Mouse (Mus musculus): ENCODE results near the gene Cnpy2. TPM values are rescaled to one million over a fixed set of nuclear protein-coding genes. Genes with fewer than 3 reads are reported as not detected.
"Not testable (repeated sequence)": the region's sequence is repeated elsewhere in the genome, so short reads cannot be mapped to it uniquely, and the experiment has no call there.

The Cnpy2 gene
- polyA plus RNA-seq, 1 experiment from 2014 or later, result 390 TPM

DNA sequence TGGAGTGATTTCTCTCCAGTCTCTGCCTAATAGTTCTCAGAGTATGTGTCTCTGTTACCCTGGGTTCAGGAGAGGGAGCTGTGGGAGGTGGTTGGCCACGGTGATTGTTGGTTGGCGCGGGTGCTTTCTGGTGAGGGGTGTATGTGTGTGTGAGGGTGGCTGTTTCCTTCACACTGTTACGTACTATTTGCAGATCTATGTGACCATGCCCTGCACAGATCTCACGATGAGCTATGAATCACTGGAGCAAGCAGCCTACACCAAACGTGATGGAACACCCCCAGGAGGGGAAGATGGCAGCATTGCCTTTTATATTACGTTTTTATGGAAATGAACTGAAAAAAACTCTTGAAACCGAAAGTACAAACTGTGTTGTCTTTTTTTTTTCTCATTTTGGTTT, 4.6 kb downstream of the Cnpy2 start:
- Histone ChIP-seq H3K4me1 (peaks cover 14% of the 10 kb centered on the region), H3K27ac (no peak overlapping the region), H3K9me3 (no peaks in the 10 kb centered on the region), H3K4me2 (replicated peaks) (no peak overlapping the region), H3K4me3 (no peak overlapping the region), H3K9ac (no peak overlapping the region), H3K36me3 (peaks cover 51% of the 10 kb centered on the region), H3K27me3 (no peaks in the 10 kb centered on the region)
- 95% methylated on average over 8 of the region's 8 CpGs for WGBS
- ATAC-seq (ENCODE audit: low FRiP score, low read depth), result no peak

DNA sequence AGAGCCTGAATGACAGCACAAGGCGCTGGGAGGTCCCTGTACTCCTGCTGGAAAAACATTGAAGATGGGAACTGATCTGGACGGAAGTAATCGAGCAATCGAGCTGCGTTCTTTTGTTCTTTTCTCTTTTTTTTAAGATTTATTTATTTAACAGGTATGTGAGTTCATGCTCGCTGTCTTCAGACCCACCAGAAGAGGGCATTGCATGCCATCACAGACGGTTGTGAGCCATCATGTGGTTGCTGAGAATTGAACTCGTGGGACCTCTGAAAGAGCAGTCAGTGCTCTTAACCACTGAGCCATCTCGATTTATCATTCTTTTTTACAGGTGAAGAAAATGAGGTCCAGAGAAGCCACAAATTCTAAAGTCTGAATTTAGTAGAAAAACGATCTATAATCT, 5.4 kb downstream of the Cnpy2 start:
- no peak for ATAC-seq (ENCODE audit: low FRiP score, low read depth)
- no peak overlapping the region for H3K4me3 ChIP-seq
- peaks cover 51% of the 10 kb centered on the region for H3K36me3 ChIP-seq
- no peaks in the 10 kb centered on the region for H3K27me3 ChIP-seq
- 90% methylated on average over 10 of the region's 10 CpGs for WGBS
- H3K9me3 ChIP-seq, result no peaks in the 10 kb centered on the region
- no peak overlapping the region for H3K4me2 ChIP-seq (replicated peaks)
- H3K9ac ChIP-seq, result no peak overlapping the region
- H3K27ac ChIP-seq, result no peak overlapping the region
- peaks cover 14% of the 10 kb centered on the region for H3K4me1 ChIP-seq

DNA sequence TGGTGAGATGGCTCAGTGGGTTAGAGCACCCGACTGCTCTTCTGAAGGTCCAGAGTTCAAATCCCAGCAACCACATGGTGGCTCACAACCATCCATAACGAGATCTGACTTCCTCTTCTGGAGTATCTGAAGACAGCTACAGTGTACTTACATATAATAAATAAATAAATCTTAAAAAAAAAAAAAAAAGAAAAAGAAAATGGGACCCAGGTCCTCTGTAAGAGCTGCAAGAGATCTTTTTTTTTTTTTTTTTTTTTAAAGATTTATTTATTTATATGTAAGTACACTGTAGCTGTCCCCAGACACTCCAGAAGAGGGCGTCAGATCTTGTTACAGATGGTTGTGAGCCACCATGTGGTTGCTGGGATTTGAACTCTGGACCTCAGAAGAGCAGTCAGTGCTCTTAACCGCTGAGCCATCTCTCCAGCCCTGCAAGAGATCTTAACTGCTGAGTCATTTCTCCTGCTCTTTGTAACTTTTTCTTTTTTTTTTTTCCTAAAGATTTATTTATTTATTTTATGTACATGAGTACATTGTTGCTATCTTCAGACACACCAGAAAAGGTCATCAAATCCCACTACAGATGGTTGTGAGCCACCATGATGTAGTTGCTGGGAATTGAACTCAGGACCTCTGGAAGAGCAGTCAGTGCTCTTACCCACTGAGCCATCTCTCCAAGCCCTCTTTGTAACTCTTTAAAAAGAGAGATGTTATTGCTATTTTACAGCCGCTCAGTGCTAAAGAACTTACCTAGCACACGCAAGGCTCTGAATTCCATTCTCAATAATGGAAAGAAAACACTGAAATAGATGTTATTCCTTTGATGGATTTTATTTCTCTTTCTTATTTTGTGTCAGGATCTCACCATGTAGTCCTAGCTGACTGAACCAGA, 10.3 kb downstream of the Cnpy2 start:
- not testable (repeated sequence) for H3K4me1 ChIP-seq; H3K4me2 ChIP-seq (replicated peaks); H3K27me3 ChIP-seq; H3K27ac ChIP-seq; H3K9me3 ChIP-seq; ATAC-seq (ENCODE audit: low FRiP score, low read depth); H3K9ac ChIP-seq; H3K4me3 ChIP-seq
- 82% methylated on average over 6 of the region's 6 CpGs for WGBS
- H3K36me3 ChIP-seq, result peaks cover 18% of the 10 kb centered on the region

DNA sequence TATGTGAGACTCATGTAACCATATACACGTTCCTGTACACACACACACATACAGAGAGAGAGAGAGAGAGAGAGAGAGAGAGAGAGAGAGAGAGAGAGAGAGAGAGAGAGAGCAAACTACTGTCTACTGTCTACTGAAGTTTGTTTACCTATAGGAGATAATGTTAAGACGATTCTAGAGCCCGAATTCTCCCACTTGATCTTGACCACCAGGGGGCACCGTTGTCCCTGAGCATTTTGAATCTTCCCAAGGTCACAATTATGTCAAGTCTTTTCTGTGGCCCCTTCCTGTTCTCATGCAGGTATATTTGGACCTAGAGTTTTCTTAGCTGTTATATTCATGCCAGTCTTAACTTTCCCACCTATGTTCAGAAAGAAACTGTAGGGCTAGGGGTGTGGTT, 13.3 kb downstream of the Cnpy2 start:
- Histone ChIP-seq H3K27me3 (no peaks in the 10 kb centered on the region), H3K4me3 (no peak overlapping the region), H3K9ac (no peak overlapping the region), H3K4me1 (peaks cover 16% of the 10 kb centered on the region), H3K9me3 (no peaks in the 10 kb centered on the region), H3K4me2 (replicated peaks) (no peak overlapping the region), H3K27ac (no peak overlapping the region), H3K36me3 (0 out of 2 replicates have a peak, but pooled peaks cover 6% of the 10 kb centered on the region)
- WGBS, result 0% methylated on average over 4 of the region's 4 CpGs
- no peak for ATAC-seq (ENCODE audit: low FRiP score, low read depth)

DNA sequence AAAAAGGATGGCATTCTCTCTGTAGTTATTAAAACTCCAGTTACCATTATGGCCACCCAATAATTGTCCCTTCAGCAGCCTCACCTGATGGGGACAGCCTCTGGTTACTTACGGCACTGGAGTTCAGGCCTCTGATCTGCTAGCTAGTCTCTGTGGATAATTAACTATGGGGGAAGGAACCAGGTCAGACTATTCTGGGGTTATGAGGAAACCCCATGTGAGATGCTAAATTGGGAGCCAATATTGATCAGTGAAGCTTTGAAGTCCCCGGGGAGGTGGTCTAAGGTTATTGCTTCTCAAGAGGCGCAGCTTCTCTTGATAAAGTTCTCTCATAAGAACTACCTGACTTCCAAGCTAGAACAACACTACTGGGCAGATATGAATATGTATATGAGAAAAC, 13.9 kb downstream of the Cnpy2 start:
- H3K4me1 ChIP-seq, result peaks cover 16% of the 10 kb centered on the region
- H3K9me3 ChIP-seq, result no peaks in the 10 kb centered on the region
- 0 out of 2 replicates have a peak, but pooled peaks cover 6% of the 10 kb centered on the region for H3K36me3 ChIP-seq
- no peaks in the 10 kb centered on the region for H3K27me3 ChIP-seq
- WGBS, result 91% methylated on average over 3 of the region's 3 CpGs
- no peak overlapping the region for H3K9ac ChIP-seq
- no peak for ATAC-seq (ENCODE audit: low FRiP score, low read depth)
- H3K27ac ChIP-seq, result no peak overlapping the region
- H3K4me2 ChIP-seq (replicated peaks), result no peak overlapping the region
- no peak overlapping the region for H3K4me3 ChIP-seq

DNA sequence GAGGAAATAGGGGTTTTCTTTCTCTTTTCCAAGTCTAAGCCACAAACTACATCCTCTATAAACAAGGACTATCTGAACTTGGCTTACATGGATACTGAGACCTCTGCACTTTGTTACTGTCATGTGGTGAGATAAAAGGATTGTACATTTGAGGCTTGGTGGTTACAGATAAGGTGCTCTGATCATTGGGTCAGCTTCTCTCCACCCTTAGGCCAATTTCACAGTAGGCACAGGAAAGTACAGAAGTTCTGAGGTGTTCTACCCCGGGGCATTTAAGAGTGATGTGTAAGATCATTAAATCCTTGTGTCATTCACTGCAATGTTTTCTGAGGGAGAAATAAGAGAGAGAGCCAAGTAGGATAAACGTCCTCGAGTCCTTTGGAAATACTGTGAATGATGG, 14.3 kb downstream of the Cnpy2 start:
- no peaks in the 10 kb centered on the region for H3K9me3 ChIP-seq
- H3K36me3 ChIP-seq, result 0 out of 2 replicates have a peak, but pooled peaks cover 6% of the 10 kb centered on the region
- peak overlapping the region; percentile 84 for H3K4me3 ChIP-seq
- H3K27me3 ChIP-seq, result no peaks in the 10 kb centered on the region
- peaks cover 16% of the 10 kb centered on the region for H3K4me1 ChIP-seq
- WGBS, result 86% methylated on average over 3 of the region's 3 CpGs
- peak overlapping the region; percentile 65 for H3K9ac ChIP-seq
- ATAC-seq (ENCODE audit: low FRiP score, low read depth), result no peak
- peak overlapping the region; percentile 85; the same call in 1 of the 2 replicates for H3K27ac ChIP-seq
- peak overlapping the region; percentile 67 for H3K4me2 ChIP-seq (replicated peaks)

DNA sequence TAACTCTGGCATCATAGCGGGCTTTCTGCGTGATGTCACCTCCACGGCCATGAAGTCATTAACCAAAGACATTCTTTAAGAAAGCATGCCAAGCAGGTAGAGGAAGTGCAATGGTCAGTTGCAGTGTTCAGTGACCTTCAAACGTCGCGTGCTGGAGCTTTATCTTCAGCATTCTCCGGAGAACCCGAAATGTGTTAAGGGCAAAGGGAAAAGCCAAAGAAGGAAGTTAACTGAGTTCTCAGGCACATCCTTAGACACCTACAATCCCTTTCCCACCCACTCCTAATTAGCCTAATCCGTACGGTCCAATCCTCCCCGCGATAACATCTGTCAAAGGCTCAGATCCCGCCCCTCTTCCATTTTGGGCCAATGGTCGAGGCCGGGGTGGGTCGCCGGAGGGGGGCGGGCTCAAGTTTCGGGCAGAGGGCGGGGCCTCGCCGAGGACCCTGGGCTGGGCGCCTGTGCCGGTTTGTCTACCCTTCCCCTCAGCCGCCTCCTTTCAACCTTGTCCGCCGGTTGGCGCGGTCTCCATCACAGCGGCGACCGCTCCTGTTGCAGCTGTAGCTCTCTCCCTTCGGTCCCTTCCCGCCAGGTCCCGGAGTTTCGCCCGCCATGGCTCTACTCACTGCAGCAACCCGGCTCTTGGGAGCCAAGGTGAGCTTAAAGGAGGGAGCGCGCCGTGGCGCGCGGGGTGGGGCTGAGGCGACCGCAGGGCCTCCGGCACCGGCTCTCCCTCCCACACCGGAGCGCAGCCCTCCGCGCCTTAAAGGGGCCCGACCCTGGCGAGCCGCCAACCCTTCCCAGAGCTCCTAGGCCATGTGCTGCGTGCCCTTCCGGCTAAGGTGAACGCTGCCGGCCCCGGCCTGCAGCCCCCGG, 15.3 kb downstream of the Cnpy2 start, which contains the start of gene Cs:
Gene Cs, plus strand, starts transcription at position 429 of the 876 bp plus-strand sequence.
- peak; percentile 98 for ATAC-seq (ENCODE audit: low FRiP score, low read depth)

DNA sequence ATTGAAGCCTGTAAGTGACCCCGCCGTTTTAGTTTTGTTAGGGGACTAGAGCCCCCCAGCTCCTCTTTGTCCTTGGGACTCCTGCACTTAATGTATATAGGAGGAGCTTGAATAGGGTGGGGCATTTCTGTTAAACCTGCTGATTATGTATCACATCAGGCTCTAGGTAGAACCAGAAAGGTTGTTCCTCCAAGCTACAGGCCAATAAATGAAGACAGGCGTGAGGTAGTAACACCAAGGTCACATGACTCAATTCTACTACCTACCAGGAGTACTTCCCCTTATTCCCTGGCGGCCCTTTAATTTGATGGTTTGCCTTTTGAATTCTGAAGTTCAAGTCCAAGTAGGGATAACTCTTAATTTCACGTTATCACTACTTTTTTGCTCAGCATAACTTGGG, 16.2 kb downstream of the Cnpy2 start:
- Histone ChIP-seq H3K27me3 (no peaks in the 10 kb centered on the region), H3K36me3 (0 out of 2 replicates have a peak, but pooled peaks cover 6% of the 10 kb centered on the region), H3K27ac (peak overlapping the region; percentile 85; the same call in 1 of the 2 replicates), H3K4me3 (peak overlapping the region; percentile 84), H3K9ac (peak overlapping the region; percentile 91), H3K9me3 (no peaks in the 10 kb centered on the region), H3K4me1 (peaks cover 16% of the 10 kb centered on the region), H3K4me2 (replicated peaks) (peak overlapping the region; percentile 83)
- ATAC-seq (ENCODE audit: low FRiP score, low read depth), result no peak
- 17% methylated on average over 5 of the region's 5 CpGs for WGBS

More for the DNA sequence above, 15.3 kb downstream of the Cnpy2 start, which contains the start of gene Cs:
- Histone ChIP-seq H3K4me3 (peak within 1 kb of the TSS; percentile 84), H3K9me3 (no peaks in the 10 kb centered on the region), H3K27ac (peak within 1 kb of the TSS; percentile 85), H3K4me2 (replicated peaks) (peak within 1 kb of the TSS; percentile 83), H3K4me1 (peaks cover 16% of the 10 kb centered on the region), H3K27me3 (no peaks in the 10 kb centered on the region), H3K36me3 (0 out of 2 replicates have a peak, but pooled peaks cover 6% of the 10 kb centered on the region), H3K9ac (peak within 1 kb of the TSS; percentile 91)
- 1% methylated on average over 61 of the region's 61 CpGs for WGBS

DNA sequence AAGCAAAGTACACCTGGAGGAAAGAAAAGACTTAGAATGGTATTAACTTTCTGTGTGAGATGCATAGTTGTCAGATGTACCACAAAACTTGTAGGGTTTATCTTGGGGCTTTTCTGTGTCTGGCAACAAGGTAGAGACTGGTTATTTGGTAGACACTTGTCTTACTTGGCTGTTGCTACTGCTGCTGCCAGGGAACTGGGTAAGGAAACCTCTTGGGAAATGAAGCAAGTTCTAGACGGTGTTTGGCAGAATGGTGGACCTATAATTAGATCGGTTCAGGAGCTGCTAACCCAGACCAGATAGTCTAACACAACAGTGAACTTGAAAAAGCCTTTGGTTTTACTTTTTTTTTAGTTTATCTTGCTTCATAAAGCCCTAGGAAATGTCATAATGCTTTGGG, 16.7 kb downstream of the Cnpy2 start:
- Histone ChIP-seq H3K4me2 (replicated peaks) (peak overlapping the region; percentile 83), H3K4me1 (peaks cover 16% of the 10 kb centered on the region), H3K9me3 (no peaks in the 10 kb centered on the region), H3K27me3 (no peaks in the 10 kb centered on the region), H3K27ac (no peak overlapping the region), H3K9ac (peak overlapping the region; percentile 91), H3K4me3 (peak overlapping the region; percentile 84), H3K36me3 (0 out of 2 replicates have a peak, but pooled peaks cover 6% of the 10 kb centered on the region)
- 71% methylated on average over 2 of the region's 2 CpGs for WGBS
- no peak for ATAC-seq (ENCODE audit: low FRiP score, low read depth)

DNA sequence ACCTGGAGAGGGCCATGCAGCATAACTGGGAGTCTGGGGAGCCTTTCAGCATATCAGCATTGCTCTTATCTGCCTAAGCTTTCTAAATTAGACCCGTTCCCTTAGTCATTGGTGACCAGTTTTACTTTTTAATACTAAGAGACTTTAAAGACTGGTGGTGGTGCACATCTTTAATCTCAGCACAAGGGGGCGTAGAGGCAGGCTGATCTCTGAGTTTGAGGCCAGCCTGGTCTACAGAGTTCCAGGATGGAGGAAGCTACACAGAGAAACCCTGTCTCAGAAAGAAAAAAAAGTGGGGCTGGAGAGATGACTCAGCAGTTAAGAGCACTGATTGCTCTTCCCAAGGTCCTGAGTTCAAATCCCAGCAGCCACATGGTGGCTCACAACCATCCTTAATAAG, 18.0 kb downstream of the Cnpy2 start:
- Histone ChIP-seq H3K27me3 (no peaks in the 10 kb centered on the region), H3K27ac (no peak overlapping the region), H3K9ac (no peak overlapping the region), H3K36me3 (0 out of 2 replicates have a peak, but pooled peaks cover 6% of the 10 kb centered on the region), H3K9me3 (no peaks in the 10 kb centered on the region), H3K4me3 (no peak overlapping the region), H3K4me1 (peaks cover 24% of the 10 kb centered on the region), H3K4me2 (replicated peaks) (no peak overlapping the region)
- 89% methylated on average over 2 of the region's 2 CpGs for WGBS
- no peak for ATAC-seq (ENCODE audit: low FRiP score, low read depth)

DNA sequence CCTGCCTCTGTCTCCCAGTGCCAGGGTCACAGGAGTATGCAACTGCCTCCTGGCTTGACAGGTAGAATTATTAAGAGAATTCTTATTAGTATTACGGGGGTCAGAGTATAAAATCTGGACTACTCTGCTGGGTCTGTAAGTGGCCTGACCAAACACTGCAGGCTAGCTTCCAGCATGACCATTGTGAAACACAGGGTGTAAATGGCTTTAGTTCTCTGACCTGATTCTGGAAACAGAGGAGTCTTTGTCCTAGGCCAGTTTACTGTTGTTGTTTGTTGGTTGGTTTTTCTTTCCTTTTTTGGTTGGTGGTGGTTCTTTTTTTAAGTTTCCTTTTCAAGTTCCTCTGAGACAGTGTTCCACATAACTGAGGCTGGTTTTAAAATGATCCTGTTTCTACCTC, 21.2 kb downstream of the Cnpy2 start:
- no peak overlapping the region for H3K4me2 ChIP-seq (replicated peaks)

More for the DNA sequence above, 21.2 kb downstream of the Cnpy2 start:
- Histone ChIP-seq H3K27me3 (no peaks in the 10 kb centered on the region), H3K9me3 (no peaks in the 10 kb centered on the region), H3K4me1 (peaks cover 17% of the 10 kb centered on the region), H3K4me3 (no peak overlapping the region), H3K27ac (no peak overlapping the region), H3K36me3 (peaks cover 6% of the 10 kb centered on the region; the same call in 1 of the 2 replicates), H3K9ac (no peak overlapping the region)
- WGBS, result 93% methylated on average over 1 of the region's 1 CpGs
- ATAC-seq (ENCODE audit: low FRiP score, low read depth), result no peak

Data from limb, embryonic 13.5 days (tissue).